Mouse (Mus musculus) macrophage (primary cell): ENCODE data around the gene Sbno1. TPM values are rescaled to one million over a fixed set of nuclear protein-coding genes. Genes with fewer than 3 reads are reported as not detected.

ENCODE experiments used
- H3K27ac ChIP-seq: fragments of 350-480 bp; formaldehyde crosslinking; 2 replicates; pipeline ENCODE4 v1.9.0; 2021
- H3K36me3 ChIP-seq: fragments of 350-480 bp; formaldehyde crosslinking; 2 replicates; pipeline ENCODE4 v1.9.0; 2021; ENCODE audit errors: inconsistent target
- H3K4me3 ChIP-seq: fragments of 350-480 bp; formaldehyde crosslinking; 2 replicates; pipeline ENCODE4 v1.9.0; 2021; ENCODE audit errors: inconsistent target
- H3K79me2 ChIP-seq: fragments of 350-480 bp; formaldehyde crosslinking; 2 replicates; pipeline ENCODE4 v1.9.0; 2021; ENCODE audit errors: inconsistent target
- WGBS: methylation state at CpG from one replicate; pipeline ENCODE4 v1.1.7; 2026; ENCODE audit warnings: inconsistent platforms; ENCODE audit not compliant: missing documents; 5-methylcytosine and 5-hydroxymethylcytosine counted together
- polyA plus RNA-seq: library from polyadenylated mRNA; stranded (reverse); fragments of 250-400 nt; gene quantifications from 3 replicates; pipeline ENCODE4 v1.2.4, GENCODE M21; 2018; ENCODE audit warnings: inconsistent platforms

Sbno1 gene
- polyA plus RNA-seq, 1 experiment from 2014 or later = 66.6 TPM

GRCm38 (mm10) chr5:124450641-124451340 lies 25.0 kb upstream of the Sbno1 start:
- H3K4me3 ChIP-seq = no peak overlapping the region
- H3K27ac ChIP-seq = no peak overlapping the region
- peaks cover 92% of the 10 kb centered on the region for H3K79me2 ChIP-seq
- 91% methylated on average over 14 of the region's 16 CpGs for WGBS
- H3K36me3 ChIP-seq = peaks cover 43% of the 10 kb centered on the region

DNA sequence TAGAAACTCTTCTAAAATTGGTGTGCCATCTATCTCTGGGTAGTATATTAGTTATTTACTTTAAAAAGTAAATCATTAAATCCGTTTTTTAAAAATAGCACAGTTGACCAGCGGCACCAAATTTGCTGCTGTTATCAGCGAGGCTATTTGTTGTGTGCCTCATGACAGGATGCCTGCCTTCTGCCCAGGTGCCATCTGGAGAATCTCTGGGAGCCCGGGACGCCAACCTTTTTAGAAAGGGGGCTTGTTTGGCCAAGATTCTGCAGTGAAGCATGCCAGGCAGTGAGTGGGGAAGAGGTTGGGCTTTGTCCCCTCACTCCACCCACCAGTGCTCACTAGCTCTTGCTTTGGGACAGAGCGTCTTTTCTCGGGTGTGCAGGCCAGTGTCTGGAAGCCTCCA lies 24.2 kb upstream of the Sbno1 start:
- H3K4me3 ChIP-seq = no peak overlapping the region
- H3K79me2 ChIP-seq = peaks cover 85% of the 10 kb centered on the region
- peaks cover 40% of the 10 kb centered on the region for H3K36me3 ChIP-seq
- WGBS = 89% methylated on average over 6 of the region's 7 CpGs
- no peak overlapping the region for H3K27ac ChIP-seq

DNA sequence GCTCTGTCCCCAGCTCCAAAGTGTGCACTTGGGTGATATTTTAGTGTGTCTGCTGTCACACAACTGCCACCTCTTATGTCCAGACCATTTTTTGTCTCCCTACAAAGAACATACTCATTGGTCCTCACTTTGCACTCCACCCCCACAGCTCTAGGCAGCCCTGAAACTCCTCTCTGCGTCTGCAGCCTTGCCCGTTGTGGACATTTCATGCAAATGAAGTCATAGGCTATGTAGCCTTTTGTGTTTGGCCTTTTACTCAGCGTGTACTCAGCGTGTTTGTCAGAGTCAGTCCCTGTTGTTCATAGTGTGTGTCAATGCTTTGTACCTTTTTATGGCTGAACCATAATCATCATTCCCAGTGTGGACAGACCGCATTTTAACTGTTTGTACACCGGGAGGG lies 23.7 kb upstream of the Sbno1 start:
- Histone ChIP-seq H3K4me3 (no peak overlapping the region), H3K27ac (no peak overlapping the region), H3K79me2 (peaks cover 82% of the 10 kb centered on the region), H3K36me3 (peaks cover 40% of the 10 kb centered on the region)
- 91% methylated on average over 6 of the region's 6 CpGs for WGBS

- H3K79me2 ChIP-seq = peaks cover 71% of the 10 kb centered on the region
- 6% methylated on average over 15 of the region's 15 CpGs for WGBS
- H3K27ac ChIP-seq = peak overlapping the region; percentile 49
- H3K36me3 ChIP-seq = peaks cover 17% of the 10 kb centered on the region; the same call in 1 of the 2 replicates
- peak overlapping the region; percentile 58 for H3K4me3 ChIP-seq
Observed at GRCm38 (mm10) chr5:124446301-124446881, 20.6 kb upstream of the Sbno1 start.

- Histone ChIP-seq H3K4me3 (peak overlapping the region; percentile 58), H3K36me3 (peaks cover 13% of the 10 kb centered on the region; the same call in 1 of the 2 replicates)
- under 1% methylated on average over 63 of the region's 77 CpGs for WGBS
Observed at GRCm38 (mm10) chr5:124445621-124446293, 20.0 kb upstream of the Sbno1 start.

DNA sequence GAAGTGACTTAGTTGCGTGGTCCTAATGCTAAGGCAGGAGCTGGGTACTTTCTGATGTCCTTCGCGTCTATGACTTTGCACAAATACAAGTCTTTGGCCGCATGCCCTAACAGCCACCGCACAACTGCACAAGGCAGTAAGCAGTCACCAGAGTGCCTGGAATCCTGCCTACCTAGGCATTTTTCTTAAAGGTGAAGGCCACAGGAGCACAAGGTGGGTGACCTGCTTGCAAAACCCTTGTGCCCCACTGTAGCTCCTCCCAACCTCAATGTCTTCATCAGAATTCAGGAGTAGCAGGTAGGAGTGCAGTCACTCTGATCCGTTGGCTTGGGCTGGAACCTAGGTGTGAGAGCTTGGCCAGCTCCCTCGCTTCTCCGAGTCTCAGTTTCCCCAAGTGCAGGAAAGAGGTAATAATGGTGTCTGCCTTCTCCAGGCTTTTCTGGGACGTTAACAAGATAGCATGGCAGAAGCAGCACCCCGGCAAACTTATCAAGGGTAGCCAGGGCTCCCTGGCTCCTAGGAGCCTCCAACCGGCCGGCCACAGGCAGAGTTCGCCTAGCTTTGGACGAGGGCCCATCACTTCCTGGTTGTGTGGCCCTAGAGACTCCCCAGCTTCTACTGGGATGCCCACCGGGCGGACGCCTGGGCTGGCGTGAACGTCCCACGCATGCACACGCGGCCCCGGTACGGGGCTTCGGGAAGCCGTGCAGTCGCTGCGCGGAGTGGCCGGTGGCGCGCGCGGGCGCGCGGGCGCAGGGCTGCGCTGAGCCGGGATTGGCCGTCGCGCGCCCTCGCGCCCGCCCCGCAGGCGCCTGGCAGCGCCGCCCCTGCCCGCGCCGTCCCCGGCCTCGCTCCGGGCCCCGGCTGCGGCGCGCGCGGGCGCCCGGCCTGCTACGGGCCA lies 19.1 kb upstream of the Sbno1 start:
- Histone ChIP-seq H3K4me3 (peak overlapping the region; percentile 49), H3K36me3 (peaks cover 5% of the 10 kb centered on the region; the same call in 1 of the 2 replicates), H3K79me2 (peaks cover 66% of the 10 kb centered on the region), H3K27ac (peak overlapping the region; percentile 81)
- WGBS = 4% methylated on average over 40 of the region's 66 CpGs

More at GRCm38 (mm10) chr5:124445621-124446293, 20.0 kb upstream of the Sbno1 start:
- peak overlapping the region; percentile 49 for H3K27ac ChIP-seq
- H3K79me2 ChIP-seq = peaks cover 71% of the 10 kb centered on the region

- 79% methylated on average over 3 of the region's 3 CpGs for WGBS
- H3K27ac ChIP-seq = peak overlapping the region; percentile 81
- peaks cover 5% of the 10 kb centered on the region; the same call in 1 of the 2 replicates for H3K36me3 ChIP-seq
- peaks cover 59% of the 10 kb centered on the region for H3K79me2 ChIP-seq
- H3K4me3 ChIP-seq = peak overlapping the region; percentile 49; the same call in 1 of the 2 replicates
Observed at GRCm38 (mm10) chr5:124444208-124444607, 18.4 kb upstream of the Sbno1 start.

- Histone ChIP-seq H3K79me2 (peaks cover 43% of the 10 kb centered on the region), H3K36me3 (no peaks in the 10 kb centered on the region), H3K27ac (peak overlapping the region; percentile 68), H3K4me3 (no peak overlapping the region)
- 26% methylated on average over 2 of the region's 2 CpGs for WGBS
Observed at GRCm38 (mm10) chr5:124442628-124443027, 16.8 kb upstream of the Sbno1 start.

GRCm38 (mm10) chr5:124440094-124440701 lies 14.4 kb upstream of the Sbno1 start:
- H3K4me3 ChIP-seq = peak overlapping the region; percentile 87
- no peaks in the 10 kb centered on the region for H3K36me3 ChIP-seq
- peak overlapping the region; percentile 74 for H3K27ac ChIP-seq
- peaks cover 27% of the 10 kb centered on the region for H3K79me2 ChIP-seq
- under 1% methylated on average over 30 of the region's 30 CpGs for WGBS

GRCm38 (mm10) chr5:124439447-124440093 lies 13.8 kb upstream of the Sbno1 start, which contains the start of gene Kmt5a:
Gene Kmt5a, plus strand, starts transcription at chr5:124439930.
- Histone ChIP-seq H3K79me2 (peaks cover 27% of the 10 kb centered on the region), H3K36me3 (no peaks in the 10 kb centered on the region), H3K4me3 (peak within 1 kb of the TSS; percentile 87), H3K27ac (peak within 1 kb of the TSS; percentile 74)
- 1% methylated on average over 34 of the region's 34 CpGs for WGBS

DNA sequence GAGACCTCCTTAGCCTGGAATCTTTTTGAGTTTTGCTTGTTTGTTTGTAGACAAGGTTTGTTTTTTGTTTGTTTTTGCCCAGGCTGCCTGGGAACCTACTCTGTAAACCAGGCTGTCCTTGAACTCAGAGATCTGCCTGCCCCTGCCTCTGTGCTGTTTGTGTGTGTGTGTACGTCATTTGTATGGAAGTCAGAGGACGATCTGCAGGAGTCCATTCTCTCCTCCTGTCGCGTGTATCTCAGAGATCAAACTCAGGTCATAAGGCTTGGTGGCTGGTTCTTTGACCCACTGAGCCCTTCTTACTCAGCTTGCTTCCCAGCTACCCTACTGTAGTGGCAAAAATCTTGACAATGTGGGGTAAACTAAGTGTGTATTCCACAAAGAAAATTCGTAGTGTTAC lies 12.9 kb upstream of the Sbno1 start:
- H3K79me2 ChIP-seq = peaks cover 22% of the 10 kb centered on the region
- no peaks in the 10 kb centered on the region for H3K36me3 ChIP-seq
- peak overlapping the region; percentile 32 for H3K4me3 ChIP-seq
- 62% methylated on average over 5 of the region's 5 CpGs for WGBS
- H3K27ac ChIP-seq = peak overlapping the region; percentile 45

DNA sequence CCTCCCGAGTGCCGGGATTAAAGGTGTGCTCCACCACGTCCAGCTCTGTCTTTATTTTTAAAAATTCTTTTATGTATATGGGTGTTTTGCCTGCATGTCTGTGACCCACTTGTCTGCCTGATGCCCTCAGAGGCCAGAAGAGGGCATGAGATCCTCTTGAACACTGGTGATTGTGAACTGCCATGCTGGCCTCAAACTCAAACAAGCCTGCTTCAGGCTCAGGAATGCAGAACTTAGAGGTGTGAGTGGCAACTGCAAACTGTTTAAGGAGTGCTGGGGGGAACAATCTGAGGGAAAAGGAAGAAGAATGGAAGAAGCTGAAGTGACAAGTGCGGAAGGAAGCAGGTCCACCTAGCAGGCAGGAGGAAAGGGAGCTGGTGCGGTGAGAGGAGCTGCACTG lies 12.4 kb upstream of the Sbno1 start:
- Histone ChIP-seq H3K27ac (peak overlapping the region; percentile 45), H3K79me2 (peaks cover 17% of the 10 kb centered on the region), H3K4me3 (no peak overlapping the region), H3K36me3 (no peaks in the 10 kb centered on the region)
- 22% methylated on average over 3 of the region's 5 CpGs for WGBS

DNA sequence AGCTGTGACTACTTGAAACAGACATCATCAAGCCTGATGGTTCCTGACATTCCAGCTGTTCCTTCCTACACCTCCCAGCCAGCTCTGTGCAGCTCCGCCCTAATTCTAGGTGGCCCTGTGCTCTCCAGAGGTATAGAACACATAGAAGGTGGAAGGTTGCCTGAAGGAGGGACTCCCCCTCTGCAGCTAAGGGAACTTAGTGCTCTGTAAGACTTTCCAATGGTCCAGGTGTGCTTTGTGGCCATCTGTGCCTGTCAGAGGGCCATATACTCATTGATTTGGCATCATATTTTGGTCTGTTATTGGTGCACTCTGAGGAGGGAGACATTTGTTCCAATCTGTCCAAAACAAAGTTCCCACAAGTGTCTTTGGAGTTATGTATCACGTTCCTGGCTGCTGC lies 7.2 kb upstream of the Sbno1 start:
- Histone ChIP-seq H3K79me2 (no peaks in the 10 kb centered on the region), H3K4me3 (no peak overlapping the region), H3K36me3 (no peaks in the 10 kb centered on the region), H3K27ac (no peak overlapping the region)
- 84% methylated on average over 2 of the region's 2 CpGs for WGBS
